7 mouse cellular contexts compared by ENCODE assay signal in genomic region chr12:100841211-100841792, GRCm38 (mm10).
A peak's percentile ranks its signal among the peaks of the same experiment; 100 is the strongest.
DNase-seq lines count a peak whose midpoint lies in the region; ATAC-seq and TF ChIP-seq lines count a peak whose summit lies in the region.

No protein-coding gene starts in this region.

- ATAC-seq in midbrain, embryonic 16.5 days: peak; percentile 77

- H3K27me3 ChIP-seq in limb, embryonic 10.5 days (ENCODE audit: low read depth, poor library complexity, severe bottlenecking): no peaks in the 10 kb centered on the region
- no peaks in the 10 kb centered on the region for H3K27me3 ChIP-seq in midbrain, embryonic 16.5 days (ENCODE audit: control insufficient read depth, insufficient read depth, low read depth, low read length)
- H3K27me3 ChIP-seq in spleen, adult 2 months (ENCODE audit: control insufficient read depth, insufficient read depth, low read length): no peaks in the 10 kb centered on the region

- H3K4me3 ChIP-seq in limb, embryonic 10.5 days: no peak overlapping the region
- no peak overlapping the region for H3K4me3 ChIP-seq in midbrain, embryonic 16.5 days (ENCODE audit: low read depth, low read length)
- no peak overlapping the region for H3K4me3 ChIP-seq in spleen, adult 2 months (ENCODE audit: extremely low read depth, insufficient read depth, insufficient read length)

- H3K9ac ChIP-seq in midbrain, embryonic 16.5 days (ENCODE audit: low read depth, low read length): no peak overlapping the region

- TF ChIP-seq POLR2A in spleen, adult 2 months (IDR thresholded peaks at IDR 0.05; ENCODE audit: low read depth, low read length): no peak

- TF ChIP-seq CTCF in spleen, adult 2 months (IDR thresholded peaks at IDR 0.05; ENCODE audit: extremely low read depth, insufficient read depth, insufficient read length, insufficient replicate concordance): peak; percentile 88; the same call in 1 of the 2 replicates

- WGBS in limb, embryonic 10.5 days: 48% methylated on average over 3 of the region's 3 CpGs
- 3% methylated on average over 3 of the region's 3 CpGs for WGBS in midbrain, embryonic 16.5 days
- 20% methylated on average over 3 of the region's 3 CpGs for WGBS in spleen, adult 2 months

- no peaks in the 10 kb centered on the region for H3K36me3 ChIP-seq in limb, embryonic 10.5 days
- H3K36me3 ChIP-seq in midbrain, embryonic 16.5 days (ENCODE audit: control insufficient read depth, insufficient read depth, low read length): no peaks in the 10 kb centered on the region
- no peaks in the 10 kb centered on the region for H3K36me3 ChIP-seq in spleen, adult 2 months (ENCODE audit: control insufficient read depth, insufficient read depth, low read length)

- H3K4me1 ChIP-seq in limb, embryonic 10.5 days: no peaks in the 10 kb centered on the region
- H3K4me1 ChIP-seq in midbrain, embryonic 16.5 days (ENCODE audit: control insufficient read depth, insufficient read depth, low read length): no peaks in the 10 kb centered on the region
- peaks cover 20% of the 10 kb centered on the region; the same call in 1 of the 2 replicates for H3K4me1 ChIP-seq in spleen, adult 2 months (ENCODE audit: control insufficient read depth, insufficient read depth, insufficient read length)

- DNase-seq in adrenal gland, adult 2 months: peak; percentile 81
- peak; percentile 90 for DNase-seq in embryo, embryonic 10 days (ENCODE audit: low spot score)
- DNase-seq in gastrocnemius, postnatal 25 days: peak; percentile 49
- DNase-seq in kidney, adult 11 months: peak; percentile 63
- peak; percentile 90 for DNase-seq in limb, embryonic 10.5 days (ENCODE audit: low spot score)
- peak; percentile 50 to 78 for DNase-seq in spleen, adult 2 months (ENCODE audit: low read depth in 1 of 2, low spot score in 2 of 2)

- H3K27ac ChIP-seq in limb, embryonic 10.5 days: no peak overlapping the region
- H3K27ac ChIP-seq in midbrain, embryonic 16.5 days (ENCODE audit: low read length): no peak overlapping the region
- H3K27ac ChIP-seq in spleen, adult 2 months (ENCODE audit: insufficient read depth, low read length): no peak overlapping the region

- H3K9me3 ChIP-seq in limb, embryonic 10.5 days (replicated peaks): no peaks in the 10 kb centered on the region
- no peaks in the 10 kb centered on the region for H3K9me3 ChIP-seq in midbrain, embryonic 16.5 days (replicated peaks; ENCODE audit: control insufficient read depth, low read length, poor library complexity, severe bottlenecking)

- no peak overlapping the region for H3K4me2 ChIP-seq in midbrain, embryonic 16.5 days (ENCODE audit: low read length)
